Mouse (Mus musculus): ENCODE measurements around the gene Foxd1.

DNA sequence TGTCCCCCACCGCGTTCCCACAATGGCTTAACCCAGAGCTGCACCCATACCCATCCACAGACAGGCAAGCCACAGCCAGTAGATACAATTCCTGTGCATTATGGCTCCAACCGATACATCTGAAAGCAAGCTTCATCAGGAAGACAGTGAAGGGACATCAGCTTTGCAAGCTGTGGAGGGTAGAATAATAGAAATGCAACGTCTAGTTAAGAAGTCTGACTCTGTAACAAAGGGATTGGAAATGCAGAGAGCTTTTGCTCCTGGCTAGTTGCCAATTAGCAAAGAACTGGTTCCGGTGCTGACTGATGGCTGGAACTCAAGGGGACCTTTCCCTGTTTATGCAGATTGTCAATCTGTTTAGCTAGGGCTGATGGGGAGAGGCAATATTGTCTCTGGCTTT, 47.6 kb upstream of the Foxd1 start:
- TF ChIP-seq CTCF (IDR thresholded peaks at IDR 0.05; ENCODE audit: low read depth, low read length) (no peak), POLR2A (IDR thresholded peaks at IDR 0.05; ENCODE audit: borderline replicate concordance, low read depth, low read length) (no peak)

Data from bone marrow macrophage, adult 2 months (primary cell).